Mouse (Mus musculus) layer of hippocampus, postnatal 36 days (tissue): ENCODE results near the gene Mgat5b. TPM values are rescaled to one million over a fixed set of nuclear protein-coding genes. Genes with fewer than 3 reads are reported as not detected.

Experiments used
- DNase-seq, 2 experiments: peaks; one replicate each; pipeline ENCODE4 v3.0.0; 2022
- total RNA-seq, 2 experiments: library from RNA; stranded (reverse); gene quantifications; 2 replicates each; pipeline ENCODE4 v1.2.3; 2021

Mgat5b gene
- total RNA-seq, 2 experiments from 2014 or later = 44.9 to 51.7 TPM

- no peak for DNase-seq
Observed at GRCm38 (mm10) chr11:116919186-116920020, 740 bp downstream of the Mgat5b start.

- no peak for DNase-seq
Observed at GRCm38 (mm10) chr11:116920746-116921145, 2.1 kb downstream of the Mgat5b start.

- DNase-seq = no peak
Observed at GRCm38 (mm10) chr11:116922058-116922457, 3.4 kb downstream of the Mgat5b start.

- no peak for DNase-seq
Observed at GRCm38 (mm10) chr11:116928031-116928430, 9.4 kb downstream of the Mgat5b start.

- DNase-seq = no peak
Observed at GRCm38 (mm10) chr11:116934862-116935261, 16.2 kb downstream of the Mgat5b start.

GRCm38 (mm10) chr11:116935354-116935753, 16.7 kb downstream of the Mgat5b start:
- DNase-seq = no peak

- DNase-seq = no peak
Observed at GRCm38 (mm10) chr11:116935917-116936316, 17.3 kb downstream of the Mgat5b start.

GRCm38 (mm10) chr11:116937141-116937540, 18.5 kb downstream of the Mgat5b start:
- DNase-seq = no peak

GRCm38 (mm10) chr11:116940088-116940855, 21.6 kb downstream of the Mgat5b start:
- DNase-seq = no peak

GRCm38 (mm10) chr11:116944346-116944745, 25.7 kb downstream of the Mgat5b start:
- DNase-seq = no peak

- no peak for DNase-seq
Observed at GRCm38 (mm10) chr11:116949832-116950231, 31.2 kb downstream of the Mgat5b start.

GRCm38 (mm10) chr11:116951429-116951828, 32.8 kb downstream of the Mgat5b start:
- no peak for DNase-seq

- peak; percentile 36 to 47 for DNase-seq
Observed at GRCm38 (mm10) chr11:116954231-116955118, 35.8 kb downstream of the Mgat5b start.

- DNase-seq = no peak
Observed at GRCm38 (mm10) chr11:116958601-116959000, 39.9 kb downstream of the Mgat5b start.

- DNase-seq = no peak
Observed at GRCm38 (mm10) chr11:116965061-116965460, 46.4 kb downstream of the Mgat5b start.

GRCm38 (mm10) chr11:116965961-116966360, 47.3 kb downstream of the Mgat5b start:
- no peak for DNase-seq

- no peak for DNase-seq
Observed at GRCm38 (mm10) chr11:116968586-116968985, 49.9 kb downstream of the Mgat5b start.

- no peak for DNase-seq
Observed at GRCm38 (mm10) chr11:116969498-116969897, 50.8 kb downstream of the Mgat5b start.

GRCm38 (mm10) chr11:116970847-116971246, 52.2 kb downstream of the Mgat5b start:
- no peak for DNase-seq

- no peak for DNase-seq
Observed at GRCm38 (mm10) chr11:116972828-116973227, 54.2 kb downstream of the Mgat5b start.

GRCm38 (mm10) chr11:116973508-116973907, 54.8 kb downstream of the Mgat5b start:
- no peak for DNase-seq

GRCm38 (mm10) chr11:116974341-116974740, 55.7 kb downstream of the Mgat5b start:
- no peak for DNase-seq

GRCm38 (mm10) chr11:116980313-116980712, 61.6 kb downstream of the Mgat5b start:
- no peak for DNase-seq
